Mouse (Mus musculus) neural tube, embryonic 15.5 days (tissue): ENCODE results near the gene Pdzd2. TPM values are rescaled to one million over a fixed set of nuclear protein-coding genes. Genes with fewer than 3 reads are reported as not detected.

Source experiments
- ATAC-seq: fragments of 200-750 bp; cut with Nextera tagmentation; 2 replicates; pipeline ENCODE4 v1.8.0; 2017; ENCODE audit warnings: mild to moderate bottlenecking, moderate TSS enrichment, moderate library complexity; ENCODE audit not compliant: low FRiP score
- H3K27ac ChIP-seq: fragments of 300-500 bp; sonication (generic); replicated peaks from 2 replicates; pipeline ENCODE4 v1.5.1; 2015; ENCODE audit warnings: mild to moderate bottlenecking, inconsistent platforms
- H3K27me3 ChIP-seq: fragments of 300-500 bp; sonication (generic); replicated peaks from 2 replicates; pipeline ENCODE4 v1.6.1; 2015; ENCODE audit warnings: inconsistent platforms
- H3K36me3 ChIP-seq: fragments of 300-500 bp; sonication (generic); 2 replicates; pipeline ENCODE4 v1.6.1; 2015; ENCODE audit warnings: inconsistent platforms
- H3K4me1 ChIP-seq: fragments of 300-500 bp; sonication (generic); 2 replicates; pipeline ENCODE4 v1.6.1; 2015; ENCODE audit warnings: inconsistent platforms
- H3K4me2 ChIP-seq: fragments of 300-500 bp; sonication (generic); 2 replicates; pipeline ENCODE4 v1.6.1; 2015; ENCODE audit warnings: inconsistent platforms, mild to moderate bottlenecking, moderate library complexity
- H3K4me3 ChIP-seq: fragments of 300-500 bp; sonication (generic); replicated peaks from 2 replicates; pipeline ENCODE4 v1.5.1; 2015; ENCODE audit warnings: mild to moderate bottlenecking, inconsistent platforms
- H3K9ac ChIP-seq: fragments of 300-500 bp; sonication (generic); replicated peaks from 2 replicates; pipeline ENCODE4 v1.6.1; 2015; ENCODE audit warnings: mild to moderate bottlenecking, inconsistent platforms
- H3K9me3 ChIP-seq: fragments of 300-500 bp; sonication (generic); replicated peaks from 2 replicates; pipeline ENCODE4 v1.6.1; 2016; ENCODE audit warnings: inconsistent platforms
- WGBS: fragments of 180-500 bp; shearing (Covaris S2); methylation state at CpG from one replicate; pipeline ENCODE4 v1.1.7; 2015; ENCODE audit warnings: mixed read lengths; 5-methylcytosine and 5-hydroxymethylcytosine counted together
- polyA plus RNA-seq: library from polyadenylated mRNA; unstranded; fragments of >200 nt; fragmentation: Nextera tagmentation; extraction: Ambion mirVana; gene quantifications from 2 replicates; pipeline ENCODE4 v1.2.1, GENCODE M21; 2015

Gene Pdzd2
- polyA plus RNA-seq, 1 experiment from 2014 or later: 16.7 TPM

DNA sequence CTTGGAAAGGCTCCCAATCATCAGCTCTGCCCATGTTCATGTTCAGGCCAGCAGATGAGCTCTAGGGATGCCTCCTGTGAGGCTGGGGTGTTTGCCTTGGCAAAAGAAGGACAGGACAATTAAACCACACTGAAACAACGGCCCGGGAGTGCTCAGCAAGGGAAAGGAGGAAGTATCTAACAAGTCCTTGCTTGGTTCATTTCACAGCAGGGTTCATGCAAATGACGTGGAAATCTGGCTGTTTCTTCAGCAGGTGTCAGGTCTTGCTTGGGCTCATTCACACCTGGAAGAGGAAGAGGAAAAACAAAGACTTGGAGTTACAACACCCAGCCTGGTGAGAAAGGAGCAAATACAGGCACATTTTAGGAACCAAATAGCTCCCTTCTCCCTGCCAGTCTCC, 147.1 kb downstream of the Pdzd2 start:
- no peaks in the 10 kb centered on the region for H3K27me3 ChIP-seq
- no peak overlapping the region for H3K4me2 ChIP-seq
- 33% methylated on average over 3 of the region's 3 CpGs for WGBS
- no peaks in the 10 kb centered on the region for H3K36me3 ChIP-seq
- no peak overlapping the region for H3K27ac ChIP-seq
- no peak overlapping the region for H3K9ac ChIP-seq
- ATAC-seq: no peak
- no peak overlapping the region for H3K4me3 ChIP-seq
- no peaks in the 10 kb centered on the region for H3K9me3 ChIP-seq
- peaks cover 6% of the 10 kb centered on the region; the same call in 1 of the 2 replicates for H3K4me1 ChIP-seq

DNA sequence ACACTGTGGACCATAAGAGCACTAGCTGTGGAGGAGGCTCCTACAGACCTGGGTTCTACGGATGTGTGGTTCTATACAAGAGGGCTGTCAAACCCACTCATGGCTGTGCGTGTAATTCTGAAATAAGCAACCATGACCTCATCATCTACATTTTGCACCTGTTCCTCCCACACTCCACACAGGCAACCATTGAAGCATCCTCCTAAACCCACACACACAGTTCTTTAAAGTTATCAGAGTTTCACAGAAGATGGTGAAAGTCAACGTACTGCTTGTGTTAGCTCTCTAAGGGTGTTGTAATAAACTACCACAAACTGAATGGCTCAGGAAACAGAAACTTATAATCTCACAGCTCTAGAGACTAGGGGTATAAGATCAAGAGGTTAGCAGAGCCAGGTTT, 151.1 kb downstream of the Pdzd2 start:
- H3K27me3 ChIP-seq: no peaks in the 10 kb centered on the region
- no peaks in the 10 kb centered on the region for H3K9me3 ChIP-seq
- no peak overlapping the region for H3K9ac ChIP-seq
- H3K4me3 ChIP-seq: no peak overlapping the region
- H3K4me1 ChIP-seq: peaks cover 11% of the 10 kb centered on the region; the same call in 1 of the 2 replicates
- H3K36me3 ChIP-seq: no peaks in the 10 kb centered on the region
- 90% methylated on average over 3 of the region's 3 CpGs for WGBS
- no peak overlapping the region for H3K4me2 ChIP-seq
- no peak overlapping the region for H3K27ac ChIP-seq
- ATAC-seq: no peak

DNA sequence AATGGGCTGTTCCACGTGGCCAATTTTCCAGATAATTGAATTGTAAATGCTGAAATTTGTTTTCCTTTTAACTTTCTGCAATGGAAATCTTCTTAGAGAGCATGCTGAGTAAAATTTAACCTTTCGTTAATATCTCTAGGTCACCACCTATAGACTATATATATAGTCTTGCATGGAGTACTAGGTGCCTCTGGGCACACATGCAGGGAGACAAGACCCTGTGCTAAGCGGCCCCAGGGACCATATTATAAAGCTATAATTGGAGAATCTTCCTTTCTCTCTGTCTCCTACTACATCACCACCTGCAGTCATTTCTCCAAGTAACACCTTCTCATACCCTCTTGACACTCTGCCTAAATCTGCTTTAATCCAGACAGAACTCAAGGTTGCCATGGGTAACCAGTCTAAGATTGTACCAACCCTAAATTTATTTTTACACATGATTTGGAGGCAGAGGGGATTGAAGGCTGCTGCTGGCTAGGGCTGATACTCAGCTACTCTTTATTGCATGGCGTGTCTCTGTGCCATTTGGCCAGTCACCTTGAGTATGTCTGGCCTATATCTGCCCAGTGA, 152.8 kb downstream of the Pdzd2 start:
- Histone ChIP-seq H3K36me3 (no peaks in the 10 kb centered on the region), H3K27me3 (no peaks in the 10 kb centered on the region), H3K4me3 (no peak overlapping the region), H3K9me3 (no peaks in the 10 kb centered on the region), H3K4me2 (no peak overlapping the region), H3K9ac (no peak overlapping the region), H3K27ac (no peak overlapping the region), H3K4me1 (0 out of 2 replicates have a peak, but pooled peaks cover 5% of the 10 kb centered on the region)
- 77% methylated on average over 4 of the region's 4 CpGs for WGBS
- no peak for ATAC-seq

DNA sequence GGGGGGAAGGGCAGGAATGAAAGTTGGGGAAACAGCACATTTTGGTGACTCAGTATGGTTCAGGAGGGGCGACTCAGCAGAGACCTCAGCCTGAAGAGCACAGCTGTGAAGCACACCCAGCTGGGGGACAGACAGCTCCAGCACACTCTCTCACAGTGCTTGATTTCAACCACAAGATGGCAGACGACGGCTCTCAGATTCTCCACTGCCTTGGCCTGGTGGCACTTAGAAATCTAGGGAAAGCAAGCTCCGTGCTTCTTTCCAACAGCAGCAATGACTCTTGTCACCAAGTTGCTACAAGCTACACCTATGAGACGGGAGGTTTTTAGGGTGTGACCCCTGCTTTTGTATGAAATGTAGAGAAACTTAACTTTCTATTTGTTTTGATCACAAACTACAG, 153.6 kb downstream of the Pdzd2 start:
- no peak overlapping the region for H3K4me2 ChIP-seq
- H3K27me3 ChIP-seq: no peaks in the 10 kb centered on the region
- no peak overlapping the region for H3K4me3 ChIP-seq
- ATAC-seq: peak; percentile 93
- WGBS: 5% methylated on average over 5 of the region's 5 CpGs
- no peak overlapping the region for H3K9ac ChIP-seq
- H3K9me3 ChIP-seq: no peaks in the 10 kb centered on the region
- no peaks in the 10 kb centered on the region for H3K36me3 ChIP-seq
- no peak overlapping the region for H3K27ac ChIP-seq
- H3K4me1 ChIP-seq: 0 out of 2 replicates have a peak, but pooled peaks cover 5% of the 10 kb centered on the region

DNA sequence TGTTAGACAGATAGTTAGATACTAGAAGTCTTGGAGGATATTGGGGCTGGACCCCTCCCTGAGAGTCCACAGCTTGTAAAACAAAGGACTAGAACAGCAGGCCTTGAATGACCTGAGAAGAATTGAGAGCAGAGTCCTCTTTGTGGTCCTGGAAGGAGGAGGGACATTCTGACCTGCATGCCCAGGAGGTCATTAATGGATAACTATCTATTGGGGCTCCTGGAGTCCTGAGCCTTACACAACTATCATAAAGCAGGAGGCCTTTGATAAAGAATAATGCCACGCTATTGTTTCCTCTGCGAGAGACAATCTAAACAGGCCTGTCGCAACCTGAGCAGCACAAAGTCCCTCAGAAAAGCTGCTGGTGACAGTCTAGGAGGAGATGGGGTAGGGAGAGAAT, 156.7 kb downstream of the Pdzd2 start:
- H3K4me3 ChIP-seq: no peak overlapping the region
- no peak overlapping the region for H3K4me2 ChIP-seq
- no peaks in the 10 kb centered on the region for H3K27me3 ChIP-seq
- no peaks in the 10 kb centered on the region for H3K36me3 ChIP-seq
- no peak for ATAC-seq
- 41% methylated on average over 3 of the region's 3 CpGs for WGBS
- H3K4me1 ChIP-seq: 0 out of 2 replicates have a peak, but pooled peaks cover 5% of the 10 kb centered on the region
- no peak overlapping the region for H3K27ac ChIP-seq
- H3K9me3 ChIP-seq: no peaks in the 10 kb centered on the region
- no peak overlapping the region for H3K9ac ChIP-seq

DNA sequence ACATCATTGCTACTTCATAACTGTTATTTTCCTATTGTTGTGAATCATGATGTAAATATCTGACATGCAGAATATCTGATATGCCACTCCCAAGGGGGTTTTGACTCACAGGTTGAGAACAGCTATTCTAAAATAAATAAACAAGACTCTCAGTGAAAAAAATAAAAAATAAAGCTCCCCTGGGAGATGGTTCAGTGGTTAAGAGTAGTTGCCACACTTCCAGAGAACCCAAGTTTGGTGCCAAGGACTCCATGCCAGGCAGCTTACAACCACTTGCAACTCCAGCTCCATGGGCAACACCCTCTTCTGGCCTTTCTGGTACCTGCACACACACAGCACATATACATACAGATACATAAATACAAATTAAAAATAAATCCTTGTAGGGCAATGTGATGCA, 157.3 kb downstream of the Pdzd2 start:
- Histone ChIP-seq H3K9me3 (no peaks in the 10 kb centered on the region), H3K4me2 (no peak overlapping the region)

DNA sequence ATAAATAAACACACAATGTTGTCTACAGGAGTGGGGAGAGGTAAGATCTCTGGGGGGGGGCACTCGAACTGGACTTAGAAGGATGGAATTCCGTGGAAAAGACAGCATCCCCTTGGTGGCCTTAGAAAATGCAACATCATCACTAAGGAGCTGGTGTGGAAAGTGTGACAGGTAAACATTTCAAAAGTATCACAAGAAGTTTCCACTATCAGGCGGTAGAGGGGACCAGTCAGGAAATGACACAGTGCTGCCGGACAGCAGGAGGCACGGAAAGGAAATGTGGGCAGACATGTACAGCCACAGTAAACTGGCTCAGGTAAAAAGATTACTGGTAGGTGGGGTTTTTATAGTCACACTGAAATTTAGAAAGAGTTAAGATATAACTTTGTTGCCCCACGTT, 160.5 kb downstream of the Pdzd2 start:
- Histone ChIP-seq H3K9me3 (no peaks in the 10 kb centered on the region), H3K27ac (no peak overlapping the region), H3K27me3 (no peaks in the 10 kb centered on the region), H3K4me2 (no peak overlapping the region), H3K9ac (no peak overlapping the region), H3K4me3 (no peak overlapping the region), H3K4me1 (peaks cover 14% of the 10 kb centered on the region), H3K36me3 (no peaks in the 10 kb centered on the region)
- no peak for ATAC-seq
- 86% methylated on average over 6 of the region's 6 CpGs for WGBS

More for the DNA sequence above, 157.3 kb downstream of the Pdzd2 start:
- Histone ChIP-seq H3K4me1 (peaks cover 10% of the 10 kb centered on the region), H3K36me3 (no peaks in the 10 kb centered on the region), H3K9ac (no peak overlapping the region), H3K4me3 (no peak overlapping the region), H3K27me3 (no peaks in the 10 kb centered on the region), H3K27ac (no peak overlapping the region)
- ATAC-seq: no peak

DNA sequence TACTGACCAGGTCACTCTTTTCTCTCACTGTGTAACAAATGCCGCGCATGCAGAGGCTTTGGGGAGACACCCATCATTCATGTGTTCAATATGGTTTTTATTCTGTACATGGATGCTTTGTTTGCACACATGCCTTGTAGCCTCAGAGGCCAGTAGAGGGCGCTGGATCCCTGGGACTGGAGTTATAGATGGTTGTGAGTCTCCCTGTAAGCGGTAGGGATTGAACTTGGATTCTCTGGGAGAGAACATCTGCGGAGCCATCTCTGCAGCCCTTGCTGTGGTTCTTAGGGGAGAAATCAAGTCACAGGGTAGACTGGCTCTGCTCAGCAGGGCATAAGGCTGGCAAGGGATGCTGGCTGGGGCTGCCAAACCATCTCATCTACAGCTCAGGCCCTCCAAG, 161.4 kb downstream of the Pdzd2 start:
- H3K4me2 ChIP-seq: no peak overlapping the region
- no peak overlapping the region for H3K4me3 ChIP-seq
- no peaks in the 10 kb centered on the region for H3K9me3 ChIP-seq
- no peak overlapping the region for H3K9ac ChIP-seq
- 50% methylated on average over 5 of the region's 5 CpGs for WGBS
- H3K36me3 ChIP-seq: no peaks in the 10 kb centered on the region
- peaks cover 14% of the 10 kb centered on the region for H3K4me1 ChIP-seq
- peak; percentile 30; the same call in 1 of the 2 replicates for ATAC-seq
- no peak overlapping the region for H3K27ac ChIP-seq
- no peaks in the 10 kb centered on the region for H3K27me3 ChIP-seq

DNA sequence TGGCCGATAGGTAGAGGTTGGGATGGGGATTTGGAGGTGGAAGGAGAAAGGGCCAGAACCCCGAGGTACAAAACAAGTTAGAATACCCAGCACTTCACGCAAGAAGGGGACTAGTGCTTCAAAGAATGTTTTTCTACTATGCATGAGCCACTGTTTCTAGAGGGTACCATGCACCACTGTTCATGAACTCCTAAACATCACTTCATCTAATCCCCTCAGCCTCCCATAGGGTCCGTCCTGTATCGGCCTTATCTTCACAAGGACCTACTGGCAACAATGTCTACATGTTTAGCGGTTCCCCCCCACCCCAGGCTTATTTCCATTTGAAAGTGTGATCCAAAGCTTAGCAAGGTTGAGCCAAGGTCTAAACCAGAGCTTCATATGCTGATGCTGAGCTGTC, 162.0 kb downstream of the Pdzd2 start:
- 80% methylated on average over 6 of the region's 6 CpGs for WGBS
- Histone ChIP-seq H3K36me3 (no peaks in the 10 kb centered on the region), H3K4me1 (peaks cover 14% of the 10 kb centered on the region), H3K9me3 (no peaks in the 10 kb centered on the region), H3K4me3 (no peak overlapping the region), H3K27ac (0 out of 2 replicates have a peak overlapping the region, but pooled peaks have one; percentile 19), H3K27me3 (no peaks in the 10 kb centered on the region), H3K9ac (no peak overlapping the region), H3K4me2 (peak overlapping the region; percentile 40; the same call in 1 of the 2 replicates)
- ATAC-seq: peak; percentile 15; the same call in 1 of the 2 replicates

DNA sequence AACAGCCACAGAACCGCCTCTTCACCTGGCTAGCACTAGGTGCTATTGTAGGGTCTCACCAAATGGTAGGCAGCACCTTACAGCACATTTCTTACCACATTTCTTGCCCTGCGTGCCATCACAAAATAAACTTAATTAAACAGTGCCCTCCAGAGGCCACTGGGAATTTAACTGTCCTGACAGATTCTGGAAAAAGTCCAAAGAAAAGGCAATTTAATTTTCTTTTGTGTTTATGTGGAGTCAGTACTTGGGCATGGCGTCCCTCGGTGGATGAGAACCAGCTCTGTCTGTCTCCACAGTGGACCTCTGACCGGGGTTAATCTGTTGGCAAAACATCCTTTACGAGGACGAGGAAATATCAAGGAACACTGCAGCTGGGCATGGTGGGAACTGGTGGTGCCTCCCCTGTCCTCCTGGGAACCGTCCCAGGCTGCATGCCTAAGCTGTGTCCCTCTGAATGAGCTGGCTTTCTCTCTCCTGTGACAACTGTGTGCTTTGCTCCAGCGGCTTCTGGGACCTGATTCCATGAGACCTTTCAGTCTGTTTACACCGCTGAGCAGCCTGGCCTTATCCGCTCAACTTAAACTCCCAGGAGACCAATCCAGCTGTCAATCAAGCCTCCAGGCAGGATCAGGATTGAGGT, 162.5 kb downstream of the Pdzd2 start:
- H3K9me3 ChIP-seq: no peaks in the 10 kb centered on the region
- WGBS: 25% methylated on average over 11 of the region's 11 CpGs
- peaks cover 14% of the 10 kb centered on the region for H3K4me1 ChIP-seq
- peak; percentile 73; the same call in 1 of the 2 replicates for ATAC-seq
- H3K27me3 ChIP-seq: no peaks in the 10 kb centered on the region
- H3K4me3 ChIP-seq: no peak overlapping the region
- H3K27ac ChIP-seq: 0 out of 2 replicates have a peak overlapping the region, but pooled peaks have one; percentile 19
- H3K36me3 ChIP-seq: no peaks in the 10 kb centered on the region
- peak overlapping the region; percentile 40 for H3K4me2 ChIP-seq
- H3K9ac ChIP-seq: no peak overlapping the region

DNA sequence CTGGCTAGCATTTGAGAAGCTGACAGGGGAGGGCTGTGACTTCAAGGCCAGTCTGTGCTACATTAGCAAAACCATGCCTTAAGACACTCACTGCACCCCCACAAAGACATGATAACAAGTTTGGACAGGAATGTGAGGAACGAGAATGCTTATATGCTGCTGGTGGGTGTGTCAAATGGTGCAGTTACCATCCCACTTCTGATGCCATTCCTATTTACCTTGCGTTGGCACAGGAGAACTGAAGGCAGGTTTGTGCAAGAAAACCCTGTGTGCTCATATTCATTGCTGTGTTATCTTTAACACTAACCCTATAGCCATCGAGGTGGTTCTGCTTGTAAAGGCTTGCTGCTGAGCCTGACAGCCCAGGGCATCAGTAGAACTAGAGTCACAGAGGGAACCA, 166.1 kb downstream of the Pdzd2 start:
- 88% methylated on average over 3 of the region's 3 CpGs for WGBS
- H3K9ac ChIP-seq: no peak overlapping the region
- H3K4me2 ChIP-seq: no peak overlapping the region
- H3K27me3 ChIP-seq: no peaks in the 10 kb centered on the region
- no peaks in the 10 kb centered on the region for H3K36me3 ChIP-seq
- peaks cover 14% of the 10 kb centered on the region for H3K4me1 ChIP-seq
- H3K27ac ChIP-seq: no peak overlapping the region
- H3K9me3 ChIP-seq: no peaks in the 10 kb centered on the region
- H3K4me3 ChIP-seq: no peak overlapping the region
- no peak for ATAC-seq

DNA sequence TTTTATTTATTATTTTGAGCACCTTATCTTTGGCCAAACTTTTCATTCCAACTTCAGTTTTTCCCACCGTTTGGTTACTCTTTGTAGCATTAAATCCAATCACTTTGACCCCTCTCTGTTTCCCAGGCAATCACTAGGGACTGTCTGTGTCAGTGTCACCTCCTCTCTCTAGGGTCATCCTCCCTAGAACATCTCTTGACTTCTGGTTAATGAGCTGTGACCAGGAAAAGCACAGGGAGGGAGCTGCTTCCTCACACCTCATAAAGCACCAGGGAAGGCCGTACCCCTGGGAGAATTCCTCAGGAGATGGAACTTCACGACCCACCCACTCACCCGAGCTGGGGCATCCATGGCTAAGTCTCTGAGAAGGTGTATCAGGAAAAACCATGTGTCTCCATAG, 168.6 kb downstream of the Pdzd2 start:
- ATAC-seq: no peak
- Histone ChIP-seq H3K4me3 (no peak overlapping the region), H3K9ac (no peak overlapping the region), H3K27me3 (no peaks in the 10 kb centered on the region), H3K4me1 (no peaks in the 10 kb centered on the region), H3K4me2 (no peak overlapping the region), H3K27ac (no peak overlapping the region), H3K9me3 (no peaks in the 10 kb centered on the region), H3K36me3 (no peaks in the 10 kb centered on the region)
- 33% methylated on average over 4 of the region's 4 CpGs for WGBS
